Mouse (Mus musculus): ENCODE results near the gene Prepl.

DNA sequence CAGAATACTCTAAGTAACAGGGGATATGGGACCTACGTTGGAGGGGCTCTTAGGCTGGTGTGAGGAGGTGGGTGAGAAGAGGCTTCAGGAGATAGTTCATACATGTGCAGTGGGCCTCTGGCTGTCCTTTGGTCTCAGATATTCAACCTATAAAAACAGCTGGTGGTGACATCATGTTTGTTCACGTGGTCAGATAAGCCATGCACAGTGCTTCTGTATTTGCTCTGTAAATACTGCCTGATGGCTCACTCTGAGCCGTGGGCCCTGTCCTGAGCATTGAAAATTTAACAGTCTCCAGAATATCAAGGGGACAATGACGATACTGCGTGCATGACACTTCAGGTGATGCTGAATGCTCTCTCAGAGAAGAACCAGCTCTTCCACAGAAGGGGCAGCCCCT, 52.2 kb downstream of the Prepl start:
- no peak for TF ChIP-seq CTCF (IDR thresholded peaks at IDR 0.05; ENCODE audit: low read depth)
- TF ChIP-seq EP300 (IDR thresholded peaks at IDR 0.05; ENCODE audit: low read depth), result no peak

All from liver, postnatal 0 days (tissue).